Mouse (Mus musculus): Measurements from ENCODE around the gene Rheb. TPM values are rescaled to one million over a fixed set of nuclear protein-coding genes. Genes with fewer than 3 reads are reported as not detected.
"Not testable (repeated sequence)": the region's sequence is repeated elsewhere in the genome, so short reads cannot be mapped to it uniquely, and the experiment has no call there.

Rheb gene
- total RNA-seq (2014; fragmentation: Nextera tagmentation) (71.9 and 104 TPM in 2 replicates), total RNA-seq (2017) (67.8 and 78.2 TPM in 2 replicates)

- ATAC-seq (replicated peaks; ENCODE audit: poor library complexity, severe bottlenecking), result peak; percentile 84
Measured at GRCm38 (mm10) chr5:24842274-24843102, at the start of gene Rheb. Rheb (minus strand) TSS chr5:24842624.

- ATAC-seq (replicated peaks; ENCODE audit: poor library complexity, severe bottlenecking), result no peak
Measured at GRCm38 (mm10) chr5:24889860-24890259, 47.4 kb upstream of the Rheb start.

GRCm38 (mm10) chr5:24888874-24889591 lies 46.6 kb upstream of the Rheb start:
- no peak for ATAC-seq (replicated peaks; ENCODE audit: poor library complexity, severe bottlenecking)

GRCm38 (mm10) chr5:24887271-24887670 lies 44.8 kb upstream of the Rheb start:
- ATAC-seq (replicated peaks; ENCODE audit: poor library complexity, severe bottlenecking), result no peak

- ATAC-seq (replicated peaks; ENCODE audit: poor library complexity, severe bottlenecking), result no peak
Measured at GRCm38 (mm10) chr5:24878713-24879112, 36.3 kb upstream of the Rheb start.

- ATAC-seq (replicated peaks; ENCODE audit: poor library complexity, severe bottlenecking), result peak; percentile 43
Measured at GRCm38 (mm10) chr5:24877836-24878624, 35.6 kb upstream of the Rheb start.

- peak; percentile 25; the same call in 1 of the 2 replicates for ATAC-seq (replicated peaks; ENCODE audit: poor library complexity, severe bottlenecking)
Measured at GRCm38 (mm10) chr5:24876653-24877052, 34.2 kb upstream of the Rheb start.

- no peak for ATAC-seq (replicated peaks; ENCODE audit: poor library complexity, severe bottlenecking)
Measured at GRCm38 (mm10) chr5:24874111-24874510, 31.7 kb upstream of the Rheb start.

GRCm38 (mm10) chr5:24873221-24873620 lies 30.8 kb upstream of the Rheb start:
- ATAC-seq (replicated peaks; ENCODE audit: poor library complexity, severe bottlenecking), result no peak

- no peak for ATAC-seq (replicated peaks; ENCODE audit: poor library complexity, severe bottlenecking)
Measured at GRCm38 (mm10) chr5:24871276-24871675, 28.9 kb upstream of the Rheb start.

GRCm38 (mm10) chr5:24869796-24870289 lies 27.4 kb upstream of the Rheb start:
- ATAC-seq (replicated peaks; ENCODE audit: poor library complexity, severe bottlenecking), result no peak

- ATAC-seq (replicated peaks; ENCODE audit: poor library complexity, severe bottlenecking), result no peak
Measured at GRCm38 (mm10) chr5:24863804-24864203, 21.4 kb upstream of the Rheb start.

- ATAC-seq (replicated peaks; ENCODE audit: poor library complexity, severe bottlenecking), result no peak
Measured at GRCm38 (mm10) chr5:24861449-24861930, 19.1 kb upstream of the Rheb start.

GRCm38 (mm10) chr5:24860635-24861448 lies 18.4 kb upstream of the Rheb start:
- ATAC-seq (replicated peaks; ENCODE audit: poor library complexity, severe bottlenecking), result peak; percentile 13; the same call in 1 of the 2 replicates

- ATAC-seq (replicated peaks; ENCODE audit: poor library complexity, severe bottlenecking), result peak; percentile 91
Measured at GRCm38 (mm10) chr5:24859771-24860540, 17.5 kb upstream of the Rheb start.

- ATAC-seq (replicated peaks; ENCODE audit: poor library complexity, severe bottlenecking), result no peak
Measured at GRCm38 (mm10) chr5:24854827-24855600, 12.6 kb upstream of the Rheb start.

GRCm38 (mm10) chr5:24854256-24854655 lies 11.8 kb upstream of the Rheb start:
- ATAC-seq (replicated peaks; ENCODE audit: poor library complexity, severe bottlenecking), result no peak

GRCm38 (mm10) chr5:24848261-24848660 lies 5.8 kb upstream of the Rheb start:
- ATAC-seq (replicated peaks; ENCODE audit: poor library complexity, severe bottlenecking), result not testable (repeated sequence)
